Mouse (Mus musculus) neural tube, embryonic 14.5 days (tissue): ENCODE results near the gene Mapk10. TPM values are rescaled to one million over a fixed set of nuclear protein-coding genes. Genes with fewer than 3 reads are reported as not detected.

Experiments
- ATAC-seq: fragments of 200-750 bp; cut with Nextera tagmentation; 2 replicates; pipeline ENCODE4 v1.8.0; 2017; ENCODE audit warnings: low read depth, mild to moderate bottlenecking, moderate TSS enrichment, moderate library complexity
- H3K27ac ChIP-seq: fragments of 300-500 bp; sonication (generic); 2 replicates; pipeline ENCODE4 v1.5.1; 2014; ENCODE audit warnings: low read depth, mild to moderate bottlenecking, control low read depth, low read length, moderate library complexity, mixed read lengths
- H3K27me3 ChIP-seq: fragments of 300-500 bp; sonication (generic); 2 replicates; pipeline ENCODE4 v1.6.1; 2014; ENCODE audit warnings: low read length; ENCODE audit not compliant: control insufficient read depth, insufficient read depth
- H3K36me3 ChIP-seq: fragments of 300-500 bp; sonication (generic); 2 replicates; pipeline ENCODE4 v1.6.1; 2014; ENCODE audit warnings: low read length, mixed read lengths; ENCODE audit not compliant: control insufficient read depth, insufficient read depth
- H3K4me1 ChIP-seq: fragments of 300-500 bp; sonication (generic); 2 replicates; pipeline ENCODE4 v1.6.1; 2014; ENCODE audit warnings: low read length; ENCODE audit not compliant: control insufficient read depth, insufficient read depth
- H3K4me2 ChIP-seq: fragments of 300-500 bp; sonication (generic); 2 replicates; pipeline ENCODE4 v1.6.1; 2014; ENCODE audit warnings: mild to moderate bottlenecking, low read depth, low read length, control low read depth
- H3K4me3 ChIP-seq: fragments of 300-500 bp; sonication (generic); 2 replicates; pipeline ENCODE4 v1.5.1; 2014; ENCODE audit warnings: low read depth, low read length, control low read depth, mixed read lengths
- H3K9ac ChIP-seq: fragments of 300-500 bp; sonication (generic); replicated peaks from 2 replicates; pipeline ENCODE4 v1.6.1; 2014; ENCODE audit warnings: low read depth, mild to moderate bottlenecking, control low read depth, low read length, mixed read lengths
- H3K9me3 ChIP-seq: fragments of 300-500 bp; sonication (generic); 2 replicates; pipeline ENCODE4 v1.6.1; 2016; ENCODE audit warnings: low read length; ENCODE audit not compliant: control insufficient read depth
- WGBS: fragments of 180-500 bp; shearing (Covaris S2); extraction: QIAGEN DNeasy Blood & Tissue Kit; methylation state at CpG from one replicate; pipeline ENCODE4 v1.1.7; 2014; 5-methylcytosine and 5-hydroxymethylcytosine counted together
- polyA plus RNA-seq: library from polyadenylated mRNA; unstranded; fragments of >200 nt; fragmentation: Nextera tagmentation; extraction: Ambion mirVana; gene quantifications from 2 replicates; pipeline ENCODE4 v1.2.1, GENCODE M21; 2014

Mapk10 gene
- polyA plus RNA-seq, 1 experiment from 2014 or later: 115 TPM

- H3K9me3 ChIP-seq: no peaks in the 10 kb centered on the region
- H3K4me2 ChIP-seq: no peak overlapping the region
- H3K27me3 ChIP-seq: no peaks in the 10 kb centered on the region
- H3K27ac ChIP-seq: peak overlapping the region; percentile 69; the same call in 1 of the 2 replicates
- H3K4me3 ChIP-seq: no peak overlapping the region
- ATAC-seq: peak; percentile 41; the same call in 1 of the 2 replicates
- peaks cover 6% of the 10 kb centered on the region; the same call in 1 of the 2 replicates for H3K4me1 ChIP-seq
- no peaks in the 10 kb centered on the region for H3K36me3 ChIP-seq
- H3K9ac ChIP-seq: no peak overlapping the region
- 28% methylated on average over 5 of the region's 5 CpGs for WGBS
Measured at GRCm38 (mm10) chr5:103177010-103177409, 34.1 kb downstream of the Mapk10 start.

GRCm38 (mm10) chr5:103175989-103176388 lies 35.1 kb downstream of the Mapk10 start:
- peaks cover 6% of the 10 kb centered on the region; the same call in 1 of the 2 replicates for H3K4me1 ChIP-seq
- 85% methylated on average over 7 of the region's 7 CpGs for WGBS
- no peak for ATAC-seq
- no peak overlapping the region for H3K4me2 ChIP-seq
- H3K36me3 ChIP-seq: no peaks in the 10 kb centered on the region
- H3K4me3 ChIP-seq: no peak overlapping the region
- no peaks in the 10 kb centered on the region for H3K27me3 ChIP-seq
- H3K9ac ChIP-seq: no peak overlapping the region
- no peak overlapping the region for H3K27ac ChIP-seq
- no peaks in the 10 kb centered on the region for H3K9me3 ChIP-seq

- Histone ChIP-seq H3K36me3 (no peaks in the 10 kb centered on the region), H3K4me2 (no peak overlapping the region), H3K4me1 (peaks cover 6% of the 10 kb centered on the region; the same call in 1 of the 2 replicates), H3K9ac (no peak overlapping the region), H3K27me3 (no peaks in the 10 kb centered on the region), H3K4me3 (no peak overlapping the region), H3K27ac (no peak overlapping the region), H3K9me3 (no peaks in the 10 kb centered on the region)
- ATAC-seq: no peak
- WGBS: 55% methylated on average over 7 of the region's 7 CpGs
Measured at GRCm38 (mm10) chr5:103174607-103175006, 36.5 kb downstream of the Mapk10 start.

- 93% methylated on average over 3 of the region's 3 CpGs for WGBS
- no peaks in the 10 kb centered on the region for H3K36me3 ChIP-seq
- H3K4me3 ChIP-seq: no peak overlapping the region
- no peak overlapping the region for H3K4me2 ChIP-seq
- no peak overlapping the region for H3K27ac ChIP-seq
- H3K9ac ChIP-seq: no peak overlapping the region
- H3K9me3 ChIP-seq: no peaks in the 10 kb centered on the region
- no peak for ATAC-seq
- H3K4me1 ChIP-seq: no peaks in the 10 kb centered on the region
- H3K27me3 ChIP-seq: no peaks in the 10 kb centered on the region
Measured at GRCm38 (mm10) chr5:103171207-103171606, 39.9 kb downstream of the Mapk10 start.

GRCm38 (mm10) chr5:103167371-103167770 lies 43.8 kb downstream of the Mapk10 start:
- 42% methylated on average over 5 of the region's 5 CpGs for WGBS
- no peak for ATAC-seq
- Histone ChIP-seq H3K4me3 (no peak overlapping the region), H3K9me3 (no peaks in the 10 kb centered on the region), H3K4me2 (no peak overlapping the region), H3K27me3 (no peaks in the 10 kb centered on the region), H3K27ac (no peak overlapping the region; the same call in 1 of the 2 replicates), H3K4me1 (peaks cover 1% of the 10 kb centered on the region), H3K36me3 (no peaks in the 10 kb centered on the region), H3K9ac (no peak overlapping the region)

- no peaks in the 10 kb centered on the region for H3K36me3 ChIP-seq
- H3K27ac ChIP-seq: no peak overlapping the region
- WGBS: 67% methylated on average over 2 of the region's 2 CpGs
- H3K4me1 ChIP-seq: peaks cover 8% of the 10 kb centered on the region
- no peak for ATAC-seq
- H3K9me3 ChIP-seq: no peaks in the 10 kb centered on the region
- H3K9ac ChIP-seq: no peak overlapping the region
- no peak overlapping the region for H3K4me2 ChIP-seq
- H3K4me3 ChIP-seq: no peak overlapping the region
- no peaks in the 10 kb centered on the region for H3K27me3 ChIP-seq
Measured at GRCm38 (mm10) chr5:103166755-103167154, 44.4 kb downstream of the Mapk10 start.

GRCm38 (mm10) chr5:103164022-103164421 lies 47.1 kb downstream of the Mapk10 start:
- Histone ChIP-seq H3K4me2 (no peak overlapping the region), H3K27ac (no peak overlapping the region), H3K36me3 (no peaks in the 10 kb centered on the region), H3K4me1 (peaks cover 18% of the 10 kb centered on the region), H3K27me3 (no peaks in the 10 kb centered on the region), H3K9me3 (no peaks in the 10 kb centered on the region), H3K4me3 (no peak overlapping the region), H3K9ac (no peak overlapping the region)
- 95% methylated on average over 3 of the region's 3 CpGs for WGBS
- no peak for ATAC-seq

GRCm38 (mm10) chr5:103161574-103161973 lies 49.6 kb downstream of the Mapk10 start:
- Histone ChIP-seq H3K9me3 (no peaks in the 10 kb centered on the region), H3K27ac (peak overlapping the region; percentile 85), H3K4me3 (no peak overlapping the region), H3K9ac (no peak overlapping the region), H3K4me2 (peak overlapping the region; percentile 16; the same call in 1 of the 2 replicates), H3K27me3 (no peaks in the 10 kb centered on the region), H3K36me3 (no peaks in the 10 kb centered on the region), H3K4me1 (peaks cover 18% of the 10 kb centered on the region)
- peak; percentile 50 for ATAC-seq
- 17% methylated on average over 3 of the region's 3 CpGs for WGBS

DNA sequence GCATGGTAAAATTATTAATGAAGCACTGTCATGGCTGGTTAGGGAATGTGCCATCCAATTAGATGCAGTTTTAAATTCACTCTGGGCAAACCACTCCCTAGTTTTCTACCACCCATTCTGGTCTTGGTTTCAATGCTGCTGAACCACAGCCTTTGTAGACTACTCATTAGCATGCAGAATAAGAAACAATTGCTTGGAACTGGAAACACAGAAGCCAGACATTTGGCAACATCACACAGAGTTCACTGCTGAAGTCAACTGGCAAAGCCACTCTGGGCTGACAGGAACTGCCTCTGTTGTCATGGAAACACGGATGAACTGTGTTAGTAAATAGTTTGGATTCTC lies 50.0 kb downstream of the Mapk10 start:
- peak overlapping the region; percentile 16; the same call in 1 of the 2 replicates for H3K4me2 ChIP-seq
- H3K27ac ChIP-seq: peak overlapping the region; percentile 85
- no peaks in the 10 kb centered on the region for H3K27me3 ChIP-seq
- WGBS: 8% methylated on average over 1 of the region's 1 CpGs
- no peak overlapping the region for H3K9ac ChIP-seq
- peaks cover 18% of the 10 kb centered on the region for H3K4me1 ChIP-seq
- peak; percentile 88 for ATAC-seq
- no peak overlapping the region for H3K4me3 ChIP-seq
- no peaks in the 10 kb centered on the region for H3K36me3 ChIP-seq
- no peaks in the 10 kb centered on the region for H3K9me3 ChIP-seq
